Mouse (Mus musculus): ENCODE data around the gene B4galt5. TPM values are rescaled to one million over a fixed set of nuclear protein-coding genes. Genes with fewer than 3 reads are reported as not detected.

Gene B4galt5
- polyA plus RNA-seq, 1 experiment: 30.5 TPM

DNA sequence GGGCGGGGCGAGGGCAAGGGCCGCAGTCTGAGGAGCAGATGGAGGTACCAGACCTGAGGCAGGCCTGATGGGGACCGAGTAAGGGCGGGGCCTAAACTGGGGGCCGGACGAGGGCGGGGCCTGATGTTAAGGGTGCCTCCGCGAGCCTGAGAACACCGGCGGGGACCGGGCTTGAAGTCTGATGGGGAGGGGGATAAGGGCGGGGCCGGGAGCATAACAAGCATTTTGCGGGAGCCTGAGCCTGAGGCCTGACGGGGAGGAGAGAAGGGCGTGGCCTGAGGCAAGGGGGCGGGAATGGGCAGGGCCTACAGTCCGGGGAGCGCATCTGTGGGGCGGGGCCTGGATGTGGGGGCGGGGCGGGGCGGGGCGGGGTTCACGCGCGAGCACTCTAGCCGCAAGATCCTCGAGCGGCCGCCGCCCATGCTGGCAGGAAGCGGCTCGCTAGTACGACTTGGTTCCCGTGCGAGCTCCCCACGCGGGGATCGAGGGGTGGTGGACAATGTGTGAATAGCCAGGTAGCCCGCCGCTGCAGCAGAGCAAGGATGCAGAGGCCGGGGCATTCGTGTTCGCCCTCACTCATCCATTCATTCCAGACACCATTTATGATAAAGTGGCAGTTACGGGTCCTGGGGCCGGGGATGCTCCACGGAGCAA, 427 bp upstream of the B4galt5 start:
- no peak for TF ChIP-seq CTCF (IDR thresholded peaks at IDR 0.05; ENCODE audit: low read depth, low read length)
- TF ChIP-seq EP300 (IDR thresholded peaks at IDR 0.05; ENCODE audit: insufficient read depth, low read depth, low read length): 0 out of 2 replicates have a peak, but pooled peaks have one; percentile 14
- no peak overlapping the region for H3K27ac ChIP-seq (ENCODE audit: insufficient read depth, low read length)
- peaks cover 2% of the 10 kb centered on the region; the same call in 1 of the 2 replicates for H3K27me3 ChIP-seq (ENCODE audit: control insufficient read depth, insufficient read depth, low read length, poor library complexity, severe bottlenecking)
- H3K9ac ChIP-seq (ENCODE audit: low read depth, poor library complexity, severe bottlenecking): peak overlapping the region; percentile 96
- H3K4me3 ChIP-seq (ENCODE audit: low read depth, low read length): peak overlapping the region; percentile 88
- no peaks in the 10 kb centered on the region for H3K36me3 ChIP-seq (ENCODE audit: control insufficient read depth, insufficient read depth, low read length, poor library complexity, severe bottlenecking)
- H3K9me3 ChIP-seq (replicated peaks; ENCODE audit: control insufficient read depth, insufficient read depth, low read length, poor library complexity, severe bottlenecking): no peaks in the 10 kb centered on the region
- H3K4me1 ChIP-seq (ENCODE audit: control insufficient read depth, insufficient read depth, low read length): peaks cover 2% of the 10 kb centered on the region

DNA sequence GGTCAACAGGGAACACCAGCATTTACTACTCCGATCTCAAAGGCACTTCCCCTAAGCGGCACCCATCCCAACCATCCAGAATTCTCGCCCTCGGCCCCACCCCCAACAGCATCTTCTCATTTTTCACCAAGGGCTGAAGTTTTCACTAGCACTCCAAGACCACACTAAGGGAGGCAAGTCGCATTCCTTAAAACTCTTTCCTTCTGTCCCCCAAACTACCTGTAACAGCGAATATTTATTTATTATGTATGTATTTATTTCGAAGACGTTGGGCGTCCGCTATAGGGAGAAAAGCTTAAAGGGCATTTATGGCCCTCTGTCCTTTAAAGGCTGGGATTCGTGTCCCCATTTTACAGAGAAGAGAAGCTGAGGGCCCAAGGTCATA, 1.0 kb downstream of the B4galt5 start:
- Histone ChIP-seq H3K4me1 (ENCODE audit: control insufficient read depth, insufficient read depth, low read length) (peaks cover 5% of the 10 kb centered on the region), H3K27ac (ENCODE audit: insufficient read depth, low read length) (no peak overlapping the region), H3K36me3 (ENCODE audit: control insufficient read depth, insufficient read depth, low read length, poor library complexity, severe bottlenecking) (no peaks in the 10 kb centered on the region), H3K27me3 (ENCODE audit: control insufficient read depth, insufficient read depth, low read length, poor library complexity, severe bottlenecking) (peaks cover 2% of the 10 kb centered on the region; the same call in 1 of the 2 replicates), H3K9ac (ENCODE audit: low read depth, poor library complexity, severe bottlenecking) (peak overlapping the region; percentile 96), H3K4me3 (ENCODE audit: low read depth, low read length) (peak overlapping the region; percentile 78), H3K9me3 (replicated peaks; ENCODE audit: control insufficient read depth, insufficient read depth, low read length, poor library complexity, severe bottlenecking) (no peaks in the 10 kb centered on the region)
- TF ChIP-seq CTCF (IDR thresholded peaks at IDR 0.05; ENCODE audit: low read depth, low read length) (no peak), EP300 (IDR thresholded peaks at IDR 0.05; ENCODE audit: insufficient read depth, low read depth, low read length) (no peak), POLR2A (IDR thresholded peaks at IDR 0.05; ENCODE audit: insufficient read depth, low read length) (no peak)

DNA sequence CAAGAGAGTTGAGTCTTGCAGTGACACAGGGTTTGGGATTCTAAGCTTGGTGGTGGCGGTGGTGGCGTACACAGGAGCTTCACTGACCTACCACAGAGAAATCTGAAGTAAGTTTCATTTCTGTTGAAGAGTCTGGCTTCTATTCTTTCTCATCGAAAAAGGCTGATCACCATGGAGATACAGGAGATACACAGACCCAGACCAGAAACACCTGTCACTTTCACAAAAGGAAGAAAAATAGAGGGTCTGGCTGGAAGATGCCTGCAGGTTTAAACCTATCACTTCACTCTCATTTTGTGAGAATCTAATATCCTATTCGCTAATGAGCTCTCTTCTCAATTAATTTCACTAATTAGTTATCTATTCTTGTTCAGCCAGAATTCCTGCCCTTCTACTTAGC, 1.6 kb downstream of the B4galt5 start:
- Histone ChIP-seq H3K4me3 (ENCODE audit: low read depth, low read length) (no peak overlapping the region), H3K9ac (ENCODE audit: low read depth, poor library complexity, severe bottlenecking) (no peak overlapping the region), H3K27ac (ENCODE audit: insufficient read depth, low read length) (no peak overlapping the region), H3K36me3 (ENCODE audit: control insufficient read depth, insufficient read depth, low read length, poor library complexity, severe bottlenecking) (no peaks in the 10 kb centered on the region), H3K9me3 (replicated peaks; ENCODE audit: control insufficient read depth, insufficient read depth, low read length, poor library complexity, severe bottlenecking) (no peaks in the 10 kb centered on the region), H3K27me3 (ENCODE audit: control insufficient read depth, insufficient read depth, low read length, poor library complexity, severe bottlenecking) (peaks cover 2% of the 10 kb centered on the region; the same call in 1 of the 2 replicates), H3K4me1 (ENCODE audit: control insufficient read depth, insufficient read depth, low read length) (peaks cover 7% of the 10 kb centered on the region)
- TF ChIP-seq POLR2A (IDR thresholded peaks at IDR 0.05; ENCODE audit: insufficient read depth, low read length) (no peak), EP300 (IDR thresholded peaks at IDR 0.05; ENCODE audit: insufficient read depth, low read depth, low read length) (no peak), CTCF (IDR thresholded peaks at IDR 0.05; ENCODE audit: low read depth, low read length) (no peak)

DNA sequence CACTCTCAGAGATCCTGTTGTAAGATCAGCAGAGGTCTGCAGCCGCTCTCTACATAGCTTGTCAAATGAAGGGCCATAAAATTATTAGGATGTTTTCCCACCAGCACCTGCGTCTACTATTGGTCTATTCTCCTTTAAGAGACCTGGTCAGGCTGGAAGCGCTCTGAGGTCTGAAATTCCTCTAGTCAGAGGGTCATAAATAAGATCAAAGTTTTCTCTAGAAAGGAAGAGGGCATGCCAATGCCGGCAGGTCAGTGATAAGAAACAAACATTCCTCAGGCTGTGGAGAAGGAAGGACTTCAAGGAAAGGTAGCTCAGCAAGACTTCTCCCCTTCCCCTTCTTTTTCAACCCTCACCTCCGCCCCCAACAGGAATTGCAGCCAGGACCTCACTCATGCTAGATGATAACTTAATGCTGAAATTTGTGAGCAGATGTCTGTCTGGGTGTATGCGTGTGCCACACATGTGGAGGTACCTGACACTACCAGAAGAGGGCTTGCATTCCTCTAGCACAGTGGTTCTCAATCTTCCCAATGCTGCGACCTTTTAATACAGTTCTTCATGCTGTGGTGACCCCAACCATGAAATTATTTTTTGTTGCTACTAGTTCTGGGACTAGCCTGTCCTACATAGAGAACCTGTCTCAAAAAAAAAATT, 3.3 kb downstream of the B4galt5 start:
- H3K4me1 ChIP-seq (ENCODE audit: control insufficient read depth, insufficient read depth, low read length): peaks cover 7% of the 10 kb centered on the region
- no peak overlapping the region for H3K9ac ChIP-seq (ENCODE audit: low read depth, poor library complexity, severe bottlenecking)
- H3K36me3 ChIP-seq (ENCODE audit: control insufficient read depth, insufficient read depth, low read length, poor library complexity, severe bottlenecking): no peaks in the 10 kb centered on the region
- TF ChIP-seq EP300 (IDR thresholded peaks at IDR 0.05; ENCODE audit: insufficient read depth, low read depth, low read length) (no peak), POLR2A (IDR thresholded peaks at IDR 0.05; ENCODE audit: insufficient read depth, low read length) (no peak), CTCF (IDR thresholded peaks at IDR 0.05; ENCODE audit: low read depth, low read length) (no peak)
- no peaks in the 10 kb centered on the region for H3K9me3 ChIP-seq (replicated peaks; ENCODE audit: control insufficient read depth, insufficient read depth, low read length, poor library complexity, severe bottlenecking)
- no peak overlapping the region for H3K27ac ChIP-seq (ENCODE audit: insufficient read depth, low read length)
- H3K27me3 ChIP-seq (ENCODE audit: control insufficient read depth, insufficient read depth, low read length, poor library complexity, severe bottlenecking): peaks cover 2% of the 10 kb centered on the region; the same call in 1 of the 2 replicates
- no peak overlapping the region for H3K4me3 ChIP-seq (ENCODE audit: low read depth, low read length)

DNA sequence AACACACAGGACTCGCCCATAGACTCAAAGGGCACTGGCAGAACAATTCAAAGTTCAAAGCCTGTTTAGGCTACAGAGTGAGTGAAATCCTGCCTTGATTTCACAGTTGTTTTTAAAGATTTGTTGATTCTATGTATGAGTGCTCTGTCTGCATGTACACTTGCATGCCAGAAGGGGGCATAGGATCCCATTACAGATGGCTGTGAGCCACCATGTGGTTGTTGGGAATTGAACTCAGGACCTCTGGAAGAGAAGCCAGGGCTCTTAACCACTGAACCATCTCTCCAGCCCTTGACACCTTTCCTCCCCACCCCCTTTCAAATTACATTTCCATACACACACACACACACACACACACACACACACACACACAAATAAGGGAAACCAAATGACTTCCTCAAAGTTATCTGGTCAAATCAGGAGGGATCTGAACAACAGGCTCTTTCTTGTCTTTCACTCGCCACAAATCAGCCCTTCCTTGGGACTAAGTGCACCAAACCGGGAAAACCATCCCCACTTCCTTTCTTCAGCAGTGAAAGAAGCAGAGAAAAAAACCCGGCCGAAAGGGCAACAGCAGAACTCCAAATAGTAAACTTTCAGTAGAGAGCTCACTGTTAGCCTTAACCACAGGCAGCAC, 4.0 kb downstream of the B4galt5 start:
- no peak for TF ChIP-seq POLR2A (IDR thresholded peaks at IDR 0.05; ENCODE audit: insufficient read depth, low read length)
- TF ChIP-seq CTCF (IDR thresholded peaks at IDR 0.05; ENCODE audit: low read depth, low read length): peak; percentile 12

More for the DNA sequence above, 4.0 kb downstream of the B4galt5 start:
- H3K4me1 ChIP-seq (ENCODE audit: control insufficient read depth, insufficient read depth, low read length): peaks cover 5% of the 10 kb centered on the region
- H3K36me3 ChIP-seq (ENCODE audit: control insufficient read depth, insufficient read depth, low read length, poor library complexity, severe bottlenecking): no peaks in the 10 kb centered on the region
- H3K27me3 ChIP-seq (ENCODE audit: control insufficient read depth, insufficient read depth, low read length, poor library complexity, severe bottlenecking): peaks cover 1% of the 10 kb centered on the region; the same call in 1 of the 2 replicates
- no peak overlapping the region for H3K4me3 ChIP-seq (ENCODE audit: low read depth, low read length)
- no peak overlapping the region for H3K27ac ChIP-seq (ENCODE audit: insufficient read depth, low read length)
- no peaks in the 10 kb centered on the region for H3K9me3 ChIP-seq (replicated peaks; ENCODE audit: control insufficient read depth, insufficient read depth, low read length, poor library complexity, severe bottlenecking)
- no peak overlapping the region for H3K9ac ChIP-seq (ENCODE audit: low read depth, poor library complexity, severe bottlenecking)

Measured in ES-Bruce4 (cell line).